Comparison of ENCODE assay signal across 22 mouse cellular contexts in genomic region chr2:21085517-21085916, GRCm38 (mm10).
DNase-seq lines count a peak whose midpoint lies in the region; ATAC-seq and TF ChIP-seq lines count a peak whose summit lies in the region.
"Had no signal": no experiment of that assay in that cellular context is flagged by ENCODE, and none has a peak within 500 bp of the region (broad histone marks: within the 10 kb centered on the region; RNA-seq: fewer than 3 reads in every experiment).

No protein-coding gene starts in this region.

- no peaks in the 10 kb centered on the region for H3K27me3 ChIP-seq in MEL (ENCODE audit: control insufficient read depth in 1 of 2, insufficient read depth in 2 of 2, low read length in 2 of 2)
- H3K27me3 ChIP-seq: forebrain, embryonic 13.5 days; heart, embryonic 12.5 days; hindbrain, embryonic 15.5 days had no signal

- H3K36me3 ChIP-seq in MEL (ENCODE audit: control insufficient read depth in 1 of 2, insufficient read depth in 2 of 2, low read length in 2 of 2): peaks cover 0 to 13% of the 10 kb centered on the region in 2 experiments; a peak in 2 of 4 replicates
- H3K36me3 ChIP-seq: embryonic facial prominence, embryonic 10.5 days; G1E; heart, embryonic 12.5 days; hindbrain, embryonic 15.5 days had no signal

- DNase-seq in adrenal gland, adult 8-10 months: peak; percentile 17
- DNase-seq in adrenal gland, postnatal 14 days: no peak
- peak; percentile 7 for DNase-seq in lung, postnatal 36 days
- no peak for DNase-seq in lung, adult 18-20 months
- DNase-seq in MEL (ENCODE audit: low read depth, low spot score): peak; percentile 68
- DNase-seq in kidney, adult 8-10 months: no peak
- no peak for DNase-seq in kidney, postnatal 25 days
- DNase-seq: adrenal gland, postnatal 10 days; cerebellum, adult 2 months; cerebellum, postnatal 25 days; forebrain, postnatal 0 days; gastrocnemius, postnatal 14 days; heart, adult 2 months; heart, postnatal 36 days had no signal

- no peaks in the 10 kb centered on the region for H3K9me3 ChIP-seq in MEL (replicated peaks; ENCODE audit: insufficient read depth, low read length)
- H3K9me3 ChIP-seq: embryonic facial prominence, embryonic 10.5 days; forebrain, embryonic 13.5 days; G1E; heart, embryonic 12.5 days; hindbrain, embryonic 15.5 days had no signal

- H3K4me3 ChIP-seq in MEL (ENCODE audit: control insufficient read depth in 1 of 2, insufficient read depth in 1 of 2, low read depth in 2 of 2, low read length in 2 of 2): no peak overlapping the region
- H3K4me3 ChIP-seq: embryonic facial prominence, embryonic 10.5 days; forebrain, embryonic 13.5 days; heart, adult 2 months; heart, embryonic 12.5 days; hindbrain, embryonic 15.5 days had no signal

- peaks cover 3 to 5% of the 10 kb centered on the region in 2 experiments; a peak in 3 of 4 replicates for H3K4me1 ChIP-seq in MEL (ENCODE audit: control insufficient read depth in 1 of 2, insufficient read depth in 2 of 2, low read length in 2 of 2)
- H3K4me1 ChIP-seq: embryonic facial prominence, embryonic 10.5 days; forebrain, embryonic 13.5 days; heart, embryonic 12.5 days; hindbrain, embryonic 15.5 days had no signal

- no peaks in the 10 kb centered on the region for H3K79me2 ChIP-seq in MEL (ENCODE audit: control insufficient read depth, insufficient read depth, low read length, poor library complexity)

- peak overlapping the region; percentile 56 for H3K27ac ChIP-seq in MEL (ENCODE audit: control insufficient read depth, low read depth, low read length)
- H3K27ac ChIP-seq: embryonic facial prominence, embryonic 10.5 days; forebrain, embryonic 13.5 days; heart, adult 2 months; hindbrain, embryonic 15.5 days had no signal

- no peak overlapping the region for H3K9ac ChIP-seq in MEL (ENCODE audit: control insufficient read depth, low read depth, low read length, poor library complexity, severe bottlenecking)
- H3K9ac ChIP-seq: forebrain, embryonic 13.5 days; forebrain, postnatal 0 days; heart, embryonic 12.5 days; hindbrain, embryonic 15.5 days had no signal

- no peak for TF ChIP-seq CTCF in MEL (IDR thresholded peaks at IDR 0.05 in 2 of 3, conservative IDR thresholded peaks at IDR 0.05 in 1 of 3; ENCODE audit: control insufficient read depth in 1 of 3, insufficient read depth in 1 of 3, low read depth in 2 of 3, low read length in 3 of 3, poor library complexity in 1 of 3, severe bottlenecking in 1 of 3)

- ATAC-seq in megakaryocyte progenitor cell, adult 5-6 weeks (replicated peaks; ENCODE audit: poor library complexity): peak; percentile 48; the same call in 1 of the 2 replicates
- ATAC-seq: CD4-positive, CD25-positive, alpha-beta regulatory T cell, adult 4 months; forebrain, embryonic 13.5 days; forebrain, postnatal 0 days; intestine, embryonic 16.5 days had no signal

- peak; percentile 82 to 87 for TF ChIP-seq EP300 in MEL (IDR thresholded peaks at IDR 0.05; ENCODE audit: low read depth in 1 of 2, low read length in 2 of 2)

- no peak for TF ChIP-seq RAD21 in MEL (IDR thresholded peaks at IDR 0.05; ENCODE audit: low read depth, low read length)

- no peak for TF ChIP-seq POLR2A in MEL (IDR thresholded peaks at IDR 0.05; ENCODE audit: control insufficient read depth in 1 of 2, insufficient read depth in 1 of 2, low read depth in 1 of 2, low read length in 2 of 2, poor library complexity in 1 of 2)

TF ChIP-seq in MEL, 35 proteins besides CTCF, POLR2A, EP300 and RAD21:
- TF ChIP-seq NELFE (IDR thresholded peaks at IDR 0.05; ENCODE audit: low read depth, low read length) (no peak), MXI1 (IDR thresholded peaks at IDR 0.05; ENCODE audit: low read depth, low read length) (no peak; the same call in 1 of the 2 replicates), CHD1 (IDR thresholded peaks at IDR 0.05; ENCODE audit: low read depth, low read length) (no peak), BHLHE40 (IDR thresholded peaks at IDR 0.05; ENCODE audit: borderline replicate concordance, low read depth, low read length) (peak; percentile 83; the same call in 1 of the 2 replicates), ETS1 (IDR thresholded peaks at IDR 0.05; ENCODE audit: low read depth, low read length) (peak; percentile 71), SMC3 (IDR thresholded peaks at IDR 0.05; ENCODE audit: low read depth, low read length) (no peak), KAT2A (conservative IDR thresholded peaks at IDR 0.05; ENCODE audit: low read depth, low read length) (no peak), RCOR1 (IDR thresholded peaks at IDR 0.05; ENCODE audit: low read depth, low read length) (0 out of 2 replicates have a peak, but pooled peaks have one; percentile 37), USF1 (IDR thresholded peaks at IDR 0.05; ENCODE audit: low read depth, low read length) (peak; percentile 87), TAL1 (IDR thresholded peaks at IDR 0.05; ENCODE audit: low read length) (peak; percentile 72), ELF1 (IDR thresholded peaks at IDR 0.05; ENCODE audit: low read depth, low read length) (no peak), TBP (IDR thresholded peaks at IDR 0.05; ENCODE audit: low read depth, low read length) (no peak), ZNF384 (IDR thresholded peaks at IDR 0.05; ENCODE audit: low read depth, low read length) (no peak), ZKSCAN1 (IDR thresholded peaks at IDR 0.05; ENCODE audit: low read depth, low read length) (no peak), TCF12 (IDR thresholded peaks at IDR 0.05; ENCODE audit: low read depth, low read length) (peak; percentile 75), GATA1 (IDR thresholded peaks at IDR 0.05; ENCODE audit: low read depth, low read length) (peak; percentile 83), MYB (IDR thresholded peaks at IDR 0.05; ENCODE audit: low read depth, low read length) (no peak), GABPA (IDR thresholded peaks at IDR 0.05; ENCODE audit: low read depth, low read length) (no peak), SIN3A (IDR thresholded peaks at IDR 0.05; ENCODE audit: low read length) (no peak), JUND (IDR thresholded peaks at IDR 0.05; ENCODE audit: low read depth, low read length) (0 out of 2 replicates have a peak, but pooled peaks have one; percentile 53), USF2 (IDR thresholded peaks at IDR 0.05; ENCODE audit: borderline replicate concordance in 1 of 2, insufficient read depth in 1 of 2, low read depth in 1 of 2, low read length in 2 of 2) (peak in 1 of 2 experiments; percentile 58; a peak in 1 of 4 replicates), MAFK (IDR thresholded peaks at IDR 0.05; ENCODE audit: borderline replicate concordance, low read depth, low read length) (0 out of 2 replicates have a peak, but pooled peaks have one; percentile 14), MAZ (IDR thresholded peaks at IDR 0.05; ENCODE audit: low read depth, low read length) (no peak), MAX (IDR thresholded peaks at IDR 0.05; ENCODE audit: low read length) (peak; percentile 62), ZMIZ1 (IDR thresholded peaks at IDR 0.05; ENCODE audit: low read depth, low read length) (no peak), POLR2AphosphoS5 (IDR thresholded peaks at IDR 0.05; ENCODE audit: borderline replicate concordance, low read depth, low read length) (no peak)

Comparison
In these comparisons a context has a peak if more than half of its experiments do, and no peak if none do; other contexts are left out.
1. DNase-seq: peak in adrenal gland, adult 8-10 months (single experiment), lung, postnatal 36 days (single experiment) and MEL (single experiment); none in adrenal gland, postnatal 14 days (single experiment), lung, adult 18-20 months (0 of 2), kidney, adult 8-10 months (0 of 2) and kidney, postnatal 25 days (0 of 2).